Mouse (Mus musculus) myocyte (in vitro differentiated cells): ENCODE results near the gene Polr3a. TPM values are rescaled to one million over a fixed set of nuclear protein-coding genes. Genes with fewer than 3 reads are reported as not detected.

Source experiments
- H3K27me3 ChIP-seq: one replicate; pipeline ENCODE4 v1.6.1; 2011; ENCODE audit not compliant: control insufficient read depth, insufficient read depth, insufficient read length
- H3K36me3 ChIP-seq: one replicate; pipeline ENCODE4 v1.6.1; 2011; ENCODE audit not compliant: control insufficient read depth, insufficient read depth
- H3K4me2 ChIP-seq: one replicate; pipeline ENCODE4 v1.6.1; 2011; ENCODE audit warnings: low read depth, control low read depth
- H3K4me3 ChIP-seq: one replicate; pipeline ENCODE4 v1.5.1; 2011; ENCODE audit warnings: mild to moderate bottlenecking, control low read depth, moderate library complexity
- H3K79me2 ChIP-seq: one replicate; pipeline ENCODE4 v1.6.1; 2011; ENCODE audit not compliant: control insufficient read depth, insufficient read depth
- H3ac ChIP-seq: one replicate; pipeline ENCODE4 v1.6.1; 2011; ENCODE audit not compliant: control insufficient read depth, insufficient read length
- CEBPB ChIP-seq: IDR thresholded peaks from 2 replicates; pipeline ENCODE4 v1.6.1; 2011; ENCODE audit warnings: mild to moderate bottlenecking, moderate library complexity; ENCODE audit not compliant: poor library complexity, insufficient read depth, severe bottlenecking
- E2F4 ChIP-seq: IDR thresholded peaks from one replicate; pipeline ENCODE4 v1.6.1; 2011; ENCODE audit warnings: mild to moderate bottlenecking, control low read depth, moderate library complexity; ENCODE audit not compliant: insufficient read depth
- MAX ChIP-seq: IDR thresholded peaks from one replicate; pipeline ENCODE4 v1.6.1; 2011; ENCODE audit warnings: low read depth, mild to moderate bottlenecking, control low read depth
- MYOD1 ChIP-seq, 3 experiments: IDR thresholded peaks; one replicate each; pipeline ENCODE4 v1.6.1; 2011; ENCODE audit warnings: control low read depth in 2 of 3, low read depth in 2 of 3, mild to moderate bottlenecking in 2 of 3, moderate library complexity in 1 of 3; ENCODE audit not compliant: insufficient read length in 2 of 3, control insufficient read depth in 1 of 3
- MYOG ChIP-seq, 3 experiments: IDR thresholded peaks; one replicate each; pipeline ENCODE4 v1.6.1; 2011; ENCODE audit warnings: control low read depth in 2 of 3, low read depth in 2 of 3, mild to moderate bottlenecking in 2 of 3; ENCODE audit not compliant: insufficient read length in 2 of 3, control insufficient read depth in 1 of 3, insufficient read depth in 1 of 3
- POLR2A ChIP-seq: IDR thresholded peaks from one replicate; pipeline ENCODE4 v1.6.1; 2011; ENCODE audit warnings: low read depth, mild to moderate bottlenecking, control low read depth, moderate library complexity; ENCODE audit not compliant: insufficient read length
- POLR2AphosphoS2 ChIP-seq: IDR thresholded peaks from one replicate; pipeline ENCODE4 v1.6.1; 2011; ENCODE audit warnings: low read depth, control low read depth; ENCODE audit not compliant: insufficient read length
- REST ChIP-seq: IDR thresholded peaks from one replicate; pipeline ENCODE4 v1.6.1; 2011; ENCODE audit warnings: mild to moderate bottlenecking, control low read depth, moderate library complexity; ENCODE audit not compliant: insufficient read depth, insufficient read length
- SRF ChIP-seq: IDR thresholded peaks from one replicate; pipeline ENCODE4 v1.6.1; 2011; ENCODE audit warnings: low read depth; ENCODE audit not compliant: control insufficient read depth, insufficient read length
- TCF12 ChIP-seq: IDR thresholded peaks from one replicate; pipeline ENCODE4 v1.6.1; 2011; ENCODE audit warnings: mild to moderate bottlenecking, control low read depth; ENCODE audit not compliant: poor library complexity, insufficient read depth, severe bottlenecking
- TCF3 ChIP-seq: IDR thresholded peaks from one replicate; pipeline ENCODE4 v1.6.1; 2011; ENCODE audit warnings: low read depth, control low read depth; ENCODE audit not compliant: insufficient read length
- USF1 ChIP-seq: IDR thresholded peaks from one replicate; pipeline ENCODE4 v1.6.1; 2011; ENCODE audit warnings: low read depth, mild to moderate bottlenecking, control low read depth, moderate library complexity
- polyA plus RNA-seq: library from polyadenylated mRNA; unstranded; fragments of >200 nt; fragmentation: generic; extraction: Trizol; gene quantifications from one replicate; pipeline ENCODE4 v1.2.1, GENCODE M21; 2012; ENCODE audit warnings: missing spikeins

Gene Polr3a
- polyA plus RNA-seq, result 11.5 TPM

DNA sequence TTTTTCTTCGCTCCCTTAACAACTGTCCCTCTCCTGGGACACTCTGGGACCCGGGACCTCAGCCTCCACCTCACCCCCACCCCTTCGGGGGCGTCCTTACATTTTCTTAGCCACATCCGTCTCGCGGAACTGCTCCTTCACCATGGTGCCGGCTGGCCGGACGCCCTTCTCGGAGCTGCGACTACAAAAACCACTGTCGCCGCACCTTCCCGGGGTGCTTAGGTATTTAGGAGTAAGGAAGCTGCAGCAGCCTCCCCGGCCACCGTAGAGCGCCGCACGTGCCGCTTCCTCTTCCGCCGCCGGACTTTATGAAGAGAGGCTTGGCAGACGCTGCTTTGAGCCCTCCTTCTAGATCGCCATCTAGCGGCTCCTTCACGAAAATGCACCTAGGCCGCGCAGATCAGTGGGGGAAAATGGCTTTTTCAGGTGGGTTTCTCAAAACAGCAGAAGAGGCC, at the start of gene Polr3a, which contains the start of gene Rps24:
Gene Polr3a, minus strand, starts transcription at position 286 of the 455 bp plus-strand sequence.
Gene Rps24, plus strand, starts transcription at position 353 of the 455 bp plus-strand sequence.
- peak within 1 kb of the TSS; percentile 89 for H3K4me3 ChIP-seq
- H3K36me3 ChIP-seq, result peaks cover 16% of the 10 kb centered on the region
- no peaks in the 10 kb centered on the region for H3K27me3 ChIP-seq
- H3K79me2 ChIP-seq, result peaks cover 30% of the 10 kb centered on the region
- peak within 1 kb of the TSS; percentile 92 for H3K4me2 ChIP-seq
- peak within 1 kb of the TSS; percentile 7 for H3ac ChIP-seq
- no peak for TF ChIP-seq REST
- no peak for TF ChIP-seq POLR2AphosphoS2
- no peak for TF ChIP-seq TCF3
- TF ChIP-seq E2F4, result no peak
- peak; percentile 43 for TF ChIP-seq MAX
- TF ChIP-seq CEBPB, result no peak
- no peak for TF ChIP-seq MYOD1 (IDR thresholded peaks at IDR 0.05; ENCODE audit: control insufficient read depth in 1 of 3, insufficient read length in 2 of 3, low read depth in 2 of 3)
- no peak for TF ChIP-seq TCF12
- peak in 1 of 3 experiments; percentile 13 for TF ChIP-seq MYOG (IDR thresholded peaks at IDR 0.05; ENCODE audit: control insufficient read depth in 1 of 3, insufficient read depth in 1 of 3, insufficient read length in 2 of 3, low read depth in 2 of 3)
- peak; percentile 42 for TF ChIP-seq POLR2A
- no peak for TF ChIP-seq SRF
- TF ChIP-seq USF1, result peak; percentile 80

DNA sequence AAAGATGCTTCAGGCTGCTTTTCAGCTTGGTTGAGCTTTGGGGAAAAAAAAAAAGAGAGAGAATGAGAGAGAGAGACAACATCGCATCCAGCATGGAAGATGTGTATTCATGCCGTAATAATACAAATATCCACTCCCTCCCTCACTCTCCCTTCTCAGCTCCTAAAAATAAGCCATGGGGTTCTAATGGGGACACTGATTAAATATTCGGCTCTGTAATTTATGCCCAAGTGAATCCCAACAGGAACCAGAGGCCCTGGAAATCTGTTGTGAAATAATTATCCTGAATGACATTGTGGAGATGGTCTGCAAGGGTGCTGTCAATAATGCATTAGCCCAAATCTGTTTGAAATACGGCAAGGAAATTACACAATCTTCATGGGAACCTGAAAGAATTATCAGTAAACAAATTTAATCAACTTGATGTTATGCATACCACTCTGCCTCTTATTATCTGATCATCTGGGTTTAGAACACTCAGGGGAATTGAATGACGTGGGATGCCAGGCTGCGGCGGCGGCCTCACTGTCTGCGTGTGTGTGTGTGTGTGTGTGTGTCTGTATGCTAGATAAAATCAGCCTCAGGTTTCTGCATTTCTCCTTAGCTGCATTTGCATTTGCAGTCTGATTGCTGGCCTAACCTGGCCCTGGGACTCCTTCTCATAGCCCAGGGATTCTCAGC, 48.1 kb upstream of the Polr3a start:
- H3K36me3 ChIP-seq, result no peaks in the 10 kb centered on the region
- H3K4me2 ChIP-seq, result no peak overlapping the region
- no peak overlapping the region for H3K4me3 ChIP-seq
- H3ac ChIP-seq, result no peak overlapping the region
- H3K79me2 ChIP-seq, result no peaks in the 10 kb centered on the region
- H3K27me3 ChIP-seq, result no peaks in the 10 kb centered on the region
- TF ChIP-seq MYOG (IDR thresholded peaks at IDR 0.05; ENCODE audit: control insufficient read depth in 1 of 3, insufficient read depth in 1 of 3, insufficient read length in 2 of 3, low read depth in 2 of 3) (no peak), CEBPB (no peak), POLR2AphosphoS2 (no peak), E2F4 (no peak), REST (no peak), POLR2A (no peak), MYOD1 (IDR thresholded peaks at IDR 0.05; ENCODE audit: control insufficient read depth in 1 of 3, insufficient read length in 2 of 3, low read depth in 2 of 3) (no peak), USF1 (no peak), TCF12 (no peak), TCF3 (no peak), SRF (no peak), MAX (no peak)

DNA sequence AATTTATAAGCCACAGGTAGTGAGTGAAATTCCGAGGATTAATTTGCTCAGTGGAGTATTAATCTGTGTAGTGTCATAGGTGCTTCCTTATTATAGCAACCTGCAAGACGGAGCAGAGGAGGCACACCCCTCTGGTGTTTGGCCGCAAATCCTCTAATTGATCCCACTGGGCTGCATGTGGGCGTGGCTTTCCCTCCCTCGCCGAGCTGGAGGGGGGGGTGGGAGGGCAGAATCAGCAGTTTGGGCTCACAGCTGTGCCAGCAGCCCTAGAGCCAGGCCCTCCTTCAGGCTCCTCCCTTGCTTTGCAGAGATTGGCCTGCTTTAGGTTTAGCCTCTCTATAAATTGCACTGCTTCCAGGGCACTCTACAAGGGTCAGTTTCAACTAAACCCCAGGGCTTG, 43.4 kb upstream of the Polr3a start:
- H3K4me3 ChIP-seq, result no peak overlapping the region
- H3K36me3 ChIP-seq, result no peaks in the 10 kb centered on the region
- no peak overlapping the region for H3ac ChIP-seq
- no peak overlapping the region for H3K4me2 ChIP-seq
- H3K27me3 ChIP-seq, result peaks cover 22% of the 10 kb centered on the region
- TF ChIP-seq TCF12 (no peak), USF1 (no peak), MYOG (IDR thresholded peaks at IDR 0.05; ENCODE audit: control insufficient read depth in 1 of 3, insufficient read depth in 1 of 3, insufficient read length in 2 of 3, low read depth in 2 of 3) (no peak), SRF (no peak), MAX (no peak), MYOD1 (IDR thresholded peaks at IDR 0.05; ENCODE audit: control insufficient read depth in 1 of 3, insufficient read length in 2 of 3, low read depth in 2 of 3) (no peak), POLR2AphosphoS2 (no peak), POLR2A (no peak), TCF3 (no peak), E2F4 (no peak), REST (no peak), CEBPB (no peak)
- H3K79me2 ChIP-seq, result no peaks in the 10 kb centered on the region

DNA sequence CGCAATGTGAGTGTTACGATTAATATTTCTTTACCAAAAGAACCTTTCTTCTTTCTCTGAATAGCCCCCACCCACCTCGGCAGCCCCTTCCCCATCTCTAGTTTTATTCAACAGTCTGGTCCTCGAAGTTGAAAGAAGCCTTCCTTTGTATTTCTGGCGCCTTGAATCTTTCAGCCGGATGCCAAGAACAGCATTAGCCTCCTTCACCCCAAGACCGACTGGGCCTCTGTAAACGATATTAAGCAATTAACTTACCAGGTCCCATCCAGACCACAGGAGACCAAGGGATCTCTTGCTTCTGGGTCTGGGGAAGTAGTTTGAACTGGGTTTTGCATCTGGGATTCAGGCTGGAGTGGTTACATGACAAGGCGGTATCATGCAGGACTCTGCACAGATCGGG, 39.6 kb upstream of the Polr3a start:
- no peak overlapping the region for H3ac ChIP-seq
- H3K27me3 ChIP-seq, result peaks cover 27% of the 10 kb centered on the region
- H3K4me2 ChIP-seq, result no peak overlapping the region
- H3K36me3 ChIP-seq, result no peaks in the 10 kb centered on the region
- H3K4me3 ChIP-seq, result no peak overlapping the region
- TF ChIP-seq CEBPB (no peak), MYOD1 (IDR thresholded peaks at IDR 0.05; ENCODE audit: control insufficient read depth in 1 of 3, insufficient read length in 2 of 3, low read depth in 2 of 3) (no peak), POLR2A (no peak), TCF12 (no peak), MYOG (IDR thresholded peaks at IDR 0.05; ENCODE audit: control insufficient read depth in 1 of 3, insufficient read depth in 1 of 3, insufficient read length in 2 of 3, low read depth in 2 of 3) (no peak), MAX (no peak), POLR2AphosphoS2 (no peak), E2F4 (no peak), SRF (no peak), TCF3 (no peak), USF1 (no peak), REST (no peak)
- no peaks in the 10 kb centered on the region for H3K79me2 ChIP-seq
